Mouse (Mus musculus) thymus, adult 2 months (tissue): ENCODE results near the gene Zfyve27.

Experiments
- CTCF ChIP-seq: fragments of 200-500 bp; IDR thresholded peaks from 2 replicates; pipeline ENCODE4 v1.5.1; 2012; ENCODE audit warnings: mild to moderate bottlenecking, control low read depth, low read length, moderate library complexity, borderline replicate concordance; ENCODE audit not compliant: control insufficient read depth, poor library complexity, insufficient read depth; ENCODE audit errors: extremely low read depth
- POLR2A ChIP-seq: fragments of 200-500 bp; IDR thresholded peaks from 2 replicates; pipeline ENCODE4 v1.6.1; 2012; ENCODE audit warnings: mild to moderate bottlenecking, low read length, control low read depth, moderate library complexity; ENCODE audit not compliant: control insufficient read depth, poor library complexity, insufficient read depth; ENCODE audit errors: extremely low read depth

GRCm38 (mm10) chr19:42144067-42144466 is 19.7 kb upstream of the Zfyve27 start:
- no peak for TF ChIP-seq POLR2A
- TF ChIP-seq CTCF, result no peak
